Mouse (Mus musculus) stomach, postnatal 0 days (tissue): Measurements from ENCODE around the gene Sdk2.

Experiments used
- CTCF ChIP-seq: IDR thresholded peaks from 2 replicates; pipeline ENCODE4 v1.5.1; 2016; ENCODE audit warnings: antibody characterized with exemption, low read depth, mild to moderate bottlenecking, moderate library complexity
- EP300 ChIP-seq: optimal IDR thresholded peaks from 2 replicates; pipeline ENCODE3; 2016; ENCODE audit warnings: antibody characterized with exemption

- TF ChIP-seq CTCF (no peak), EP300 (no peak)
These were observed 164.9 kb downstream of the Sdk2 start for GRCm38 (mm10) chr11:113901906-113902305.
